Mouse (Mus musculus) heart, embryonic 12.5 days (tissue): ENCODE results near the gene Kcnip4. TPM values are rescaled to one million over a fixed set of nuclear protein-coding genes. Genes with fewer than 3 reads are reported as not detected.

Source experiments
- ATAC-seq: fragments of 200-750 bp; cut with Nextera tagmentation; 2 replicates; pipeline ENCODE4 v1.8.0; 2017; ENCODE audit warnings: moderate TSS enrichment, moderate library complexity; ENCODE audit not compliant: insufficient number of reproducible peaks, low FRiP score
- H3K27ac ChIP-seq: fragments of 300-500 bp; sonication (generic); 2 replicates; pipeline ENCODE4 v1.5.1; 2016; ENCODE audit warnings: mild to moderate bottlenecking, moderate library complexity; ENCODE audit not compliant: poor library complexity, severe bottlenecking
- H3K27me3 ChIP-seq: fragments of 300-500 bp; sonication (generic); replicated peaks from 2 replicates; pipeline ENCODE4 v1.6.1; 2016; ENCODE audit warnings: mild to moderate bottlenecking, moderate library complexity
- H3K36me3 ChIP-seq: fragments of 300-500 bp; sonication (generic); 2 replicates; pipeline ENCODE4 v1.6.1; 2016; ENCODE audit warnings: mild to moderate bottlenecking, moderate library complexity
- H3K4me1 ChIP-seq: fragments of 300-500 bp; sonication (generic); replicated peaks from 2 replicates; pipeline ENCODE4 v1.6.1; 2016; ENCODE audit warnings: mild to moderate bottlenecking
- H3K4me2 ChIP-seq: fragments of 300-500 bp; sonication (generic); 2 replicates; pipeline ENCODE4 v1.6.1; 2016; ENCODE audit warnings: mild to moderate bottlenecking, moderate library complexity
- H3K4me3 ChIP-seq: fragments of 300-500 bp; sonication (generic); 2 replicates; pipeline ENCODE4 v1.5.1; 2016; ENCODE audit warnings: mild to moderate bottlenecking
- H3K9ac ChIP-seq: fragments of 300-500 bp; sonication (generic); 2 replicates; pipeline ENCODE4 v1.6.1; 2016; ENCODE audit warnings: mild to moderate bottlenecking, moderate library complexity
- H3K9me3 ChIP-seq: fragments of 300-500 bp; sonication (generic); replicated peaks from 2 replicates; pipeline ENCODE4 v1.6.1; 2016; ENCODE audit warnings: mild to moderate bottlenecking, moderate library complexity
- WGBS: fragments of 180-500 bp; shearing (Covaris S2); methylation state at CpG from one replicate; pipeline ENCODE4 v1.1.7; 2016; 5-methylcytosine and 5-hydroxymethylcytosine counted together
- polyA plus RNA-seq: library from polyadenylated mRNA; unstranded; fragments of >200 nt; fragmentation: Nextera tagmentation; extraction: Ambion mirVana; gene quantifications from 2 replicates; pipeline ENCODE4 v1.2.1, GENCODE M21; 2016

Kcnip4 gene
- polyA plus RNA-seq, 1 experiment from 2014 or later = 0.80 TPM

- H3K27ac ChIP-seq = no peak overlapping the region
- H3K4me3 ChIP-seq = no peak overlapping the region
- H3K4me2 ChIP-seq = no peak overlapping the region
- no peak overlapping the region for H3K9ac ChIP-seq
- ATAC-seq = no peak
- WGBS = 80% methylated on average over 2 of the region's 2 CpGs
- no peaks in the 10 kb centered on the region for H3K27me3 ChIP-seq
- no peaks in the 10 kb centered on the region for H3K9me3 ChIP-seq
- no peaks in the 10 kb centered on the region for H3K36me3 ChIP-seq
- no peaks in the 10 kb centered on the region for H3K4me1 ChIP-seq
Observed at GRCm38 (mm10) chr5:49247081-49247480, 277.6 kb downstream of the Kcnip4 start.

GRCm38 (mm10) chr5:49244414-49244813 is 280.3 kb downstream of the Kcnip4 start:
- Histone ChIP-seq H3K9me3 (no peaks in the 10 kb centered on the region), H3K27ac (no peak overlapping the region), H3K4me3 (no peak overlapping the region), H3K27me3 (no peaks in the 10 kb centered on the region), H3K4me2 (no peak overlapping the region), H3K9ac (no peak overlapping the region), H3K36me3 (no peaks in the 10 kb centered on the region), H3K4me1 (no peaks in the 10 kb centered on the region)
- ATAC-seq = no peak
- 76% methylated on average over 4 of the region's 4 CpGs for WGBS

- Histone ChIP-seq H3K4me2 (no peak overlapping the region), H3K27ac (no peak overlapping the region), H3K27me3 (no peaks in the 10 kb centered on the region), H3K9me3 (no peaks in the 10 kb centered on the region), H3K4me3 (no peak overlapping the region), H3K9ac (no peak overlapping the region), H3K36me3 (no peaks in the 10 kb centered on the region), H3K4me1 (no peaks in the 10 kb centered on the region)
- ATAC-seq = no peak
- WGBS = 96% methylated on average over 6 of the region's 6 CpGs
Observed at GRCm38 (mm10) chr5:49241708-49242107, 283.0 kb downstream of the Kcnip4 start.

GRCm38 (mm10) chr5:49201164-49201756 is 323.4 kb downstream of the Kcnip4 start:
- H3K4me3 ChIP-seq = no peak overlapping the region
- H3K9ac ChIP-seq = no peak overlapping the region
- no peak for ATAC-seq
- H3K4me2 ChIP-seq = no peak overlapping the region
- H3K36me3 ChIP-seq = no peaks in the 10 kb centered on the region
- WGBS = 67% methylated on average over 4 of the region's 4 CpGs
- no peak overlapping the region for H3K27ac ChIP-seq
- no peaks in the 10 kb centered on the region for H3K4me1 ChIP-seq
- H3K9me3 ChIP-seq = no peaks in the 10 kb centered on the region
- H3K27me3 ChIP-seq = no peaks in the 10 kb centered on the region

- Histone ChIP-seq H3K27me3 (no peaks in the 10 kb centered on the region), H3K4me1 (no peaks in the 10 kb centered on the region)
- 70% methylated on average over 1 of the region's 1 CpGs for WGBS
Observed at GRCm38 (mm10) chr5:49188236-49188635, 336.5 kb downstream of the Kcnip4 start.

GRCm38 (mm10) chr5:49150116-49150811 is 374.4 kb downstream of the Kcnip4 start:
- no peaks in the 10 kb centered on the region for H3K36me3 ChIP-seq
- no peaks in the 10 kb centered on the region for H3K9me3 ChIP-seq
- 73% methylated on average over 2 of the region's 2 CpGs for WGBS
- no peak overlapping the region for H3K9ac ChIP-seq
- H3K4me2 ChIP-seq = no peak overlapping the region
- no peaks in the 10 kb centered on the region for H3K27me3 ChIP-seq
- H3K27ac ChIP-seq = no peak overlapping the region
- no peaks in the 10 kb centered on the region for H3K4me1 ChIP-seq
- H3K4me3 ChIP-seq = no peak overlapping the region
- no peak for ATAC-seq

More at GRCm38 (mm10) chr5:49188236-49188635, 336.5 kb downstream of the Kcnip4 start:
- no peak overlapping the region for H3K27ac ChIP-seq
- H3K4me2 ChIP-seq = no peak overlapping the region
- no peaks in the 10 kb centered on the region for H3K9me3 ChIP-seq
- no peak for ATAC-seq
- no peak overlapping the region for H3K4me3 ChIP-seq
- H3K36me3 ChIP-seq = no peaks in the 10 kb centered on the region
- H3K9ac ChIP-seq = no peak overlapping the region

- Histone ChIP-seq H3K9me3 (no peaks in the 10 kb centered on the region), H3K4me3 (no peak overlapping the region), H3K4me1 (no peaks in the 10 kb centered on the region), H3K4me2 (no peak overlapping the region), H3K27ac (no peak overlapping the region), H3K27me3 (no peaks in the 10 kb centered on the region), H3K36me3 (no peaks in the 10 kb centered on the region), H3K9ac (no peak overlapping the region)
- WGBS = 75% methylated on average over 2 of the region's 2 CpGs
- ATAC-seq = no peak
Observed at GRCm38 (mm10) chr5:49149684-49150083, 375.0 kb downstream of the Kcnip4 start.

GRCm38 (mm10) chr5:49095432-49095831 is 429.3 kb downstream of the Kcnip4 start:
- Histone ChIP-seq H3K9ac (no peak overlapping the region), H3K4me1 (no peaks in the 10 kb centered on the region), H3K27me3 (no peaks in the 10 kb centered on the region), H3K4me2 (no peak overlapping the region), H3K4me3 (no peak overlapping the region), H3K36me3 (no peaks in the 10 kb centered on the region), H3K27ac (no peak overlapping the region), H3K9me3 (no peaks in the 10 kb centered on the region)
- 74% methylated on average over 5 of the region's 5 CpGs for WGBS
- no peak for ATAC-seq

GRCm38 (mm10) chr5:49094945-49095344 is 429.8 kb downstream of the Kcnip4 start:
- 73% methylated on average over 2 of the region's 2 CpGs for WGBS
- Histone ChIP-seq H3K4me3 (no peak overlapping the region), H3K4me2 (no peak overlapping the region), H3K36me3 (no peaks in the 10 kb centered on the region), H3K27me3 (no peaks in the 10 kb centered on the region), H3K9me3 (no peaks in the 10 kb centered on the region), H3K4me1 (no peaks in the 10 kb centered on the region), H3K9ac (no peak overlapping the region), H3K27ac (no peak overlapping the region)
- no peak for ATAC-seq

- H3K9me3 ChIP-seq = no peaks in the 10 kb centered on the region
- H3K4me3 ChIP-seq = no peak overlapping the region
- no peaks in the 10 kb centered on the region for H3K27me3 ChIP-seq
- H3K27ac ChIP-seq = no peak overlapping the region
- H3K9ac ChIP-seq = no peak overlapping the region
- H3K4me1 ChIP-seq = no peaks in the 10 kb centered on the region
- no peaks in the 10 kb centered on the region for H3K36me3 ChIP-seq
- no peak overlapping the region for H3K4me2 ChIP-seq
- WGBS = 64% methylated on average over 3 of the region's 3 CpGs
- ATAC-seq = no peak
Observed at GRCm38 (mm10) chr5:49094306-49094705, 430.4 kb downstream of the Kcnip4 start.

- WGBS = 16% methylated on average over 6 of the region's 6 CpGs
- no peaks in the 10 kb centered on the region for H3K36me3 ChIP-seq
Observed at GRCm38 (mm10) chr5:49090122-49090680, 434.5 kb downstream of the Kcnip4 start.

More at GRCm38 (mm10) chr5:49090122-49090680, 434.5 kb downstream of the Kcnip4 start:
- Histone ChIP-seq H3K9me3 (no peaks in the 10 kb centered on the region), H3K4me3 (no peak overlapping the region), H3K27me3 (no peaks in the 10 kb centered on the region), H3K4me2 (no peak overlapping the region), H3K4me1 (no peaks in the 10 kb centered on the region), H3K9ac (no peak overlapping the region), H3K27ac (no peak overlapping the region)
- no peak for ATAC-seq
